Comparison of ENCODE assay signal across 9 mouse cellular contexts in genomic region chr14:100558378-100558777, GRCm38 (mm10).
A peak's percentile ranks its signal among the peaks of the same experiment; 100 is the strongest.
DNase-seq lines count a peak whose midpoint lies in the region; ATAC-seq and TF ChIP-seq lines count a peak whose summit lies in the region.
"Had no signal": no experiment of that assay in that cellular context is flagged by ENCODE, and none has a peak within 500 bp of the region (broad histone marks: within the 10 kb centered on the region; RNA-seq: fewer than 3 reads in every experiment).

No protein-coding gene starts in this region.

- H3K4me2 ChIP-seq in hindbrain, embryonic 12.5 days (replicated peaks): no peak overlapping the region
- H3K4me2 ChIP-seq in midbrain, embryonic 12.5 days (replicated peaks): no peak overlapping the region

- CTCF ChIA-PET in Patski (lab: Charles Lee): interaction anchor here (0.9 kb wide), 1 partner anchor 35 kb away, joined by 3 read pairs; no protein-coding TSS in a partner anchor

- H3K9me3 ChIP-seq in hindbrain, embryonic 12.5 days (replicated peaks): no peaks in the 10 kb centered on the region
- H3K9me3 ChIP-seq in midbrain, embryonic 12.5 days: no peaks in the 10 kb centered on the region

- no peak overlapping the region for H3K27ac ChIP-seq in hindbrain, embryonic 12.5 days
- no peak overlapping the region for H3K27ac ChIP-seq in midbrain, embryonic 12.5 days (replicated peaks)
- H3K27ac ChIP-seq: liver, embryonic 14.5 days had no signal

- peak; percentile 32 for DNase-seq in embryo, embryonic 10 days (ENCODE audit: low spot score)
- no peak for DNase-seq in embryo, embryonic 9.5 days (ENCODE audit: extremely low spot score)
- peak; percentile 17 for DNase-seq in Patski (ENCODE audit: low read depth, low spot score)
- DNase-seq in gastrocnemius, adult 18-20 months (ENCODE audit: low spot score): peak; percentile 60
- DNase-seq in natural killer cell, adult 2 months (ENCODE audit: low spot score in 2 of 2): no peak
- DNase-seq in urinary bladder, adult 2 months (ENCODE audit: low spot score): no peak

- no peaks in the 10 kb centered on the region for H3K36me3 ChIP-seq in hindbrain, embryonic 12.5 days
- H3K36me3 ChIP-seq in midbrain, embryonic 12.5 days: no peaks in the 10 kb centered on the region

- ATAC-seq in Patski: peak; percentile 35
- peak; percentile 78; the same call in 1 of the 2 replicates for ATAC-seq in hindbrain, embryonic 12.5 days (ENCODE audit: low FRiP score)
- peak; percentile 34; the same call in 1 of the 2 replicates for ATAC-seq in midbrain, embryonic 12.5 days (ENCODE audit: low FRiP score, low read depth)

- peaks cover 11% of the 10 kb centered on the region for H3K27me3 ChIP-seq in Patski
- no peaks in the 10 kb centered on the region for H3K27me3 ChIP-seq in hindbrain, embryonic 12.5 days
- no peaks in the 10 kb centered on the region for H3K27me3 ChIP-seq in midbrain, embryonic 12.5 days

- in situ Hi-C loops in Patski (cut with MboI; ENCODE audit: low pct_unique_long_range_greater_than_20kb): no loop called here

- 0 out of 2 replicates have a peak, but pooled peaks cover 4% of the 10 kb centered on the region for H3K4me1 ChIP-seq in hindbrain, embryonic 12.5 days
- peaks cover 6% of the 10 kb centered on the region for H3K4me1 ChIP-seq in midbrain, embryonic 12.5 days

- POLR2A ChIA-PET in Patski (lab: Charles Lee): no interaction called here

- no peak for TF ChIP-seq CTCF in Patski (IDR thresholded peaks at IDR 0.05)

- 11% methylated on average over 4 of the region's 4 CpGs for WGBS in hindbrain, embryonic 12.5 days
- WGBS in midbrain, embryonic 12.5 days: 25% methylated on average over 4 of the region's 4 CpGs

- no peak overlapping the region for H3K9ac ChIP-seq in hindbrain, embryonic 12.5 days
- no peak overlapping the region for H3K9ac ChIP-seq in midbrain, embryonic 12.5 days (replicated peaks)
- H3K9ac ChIP-seq: liver, embryonic 14.5 days had no signal

- no peak overlapping the region for H3K4me3 ChIP-seq in hindbrain, embryonic 12.5 days
- no peak overlapping the region for H3K4me3 ChIP-seq in midbrain, embryonic 12.5 days

Comparison
In these comparisons a context has a peak if more than half of its experiments do, and no peak if none do; other contexts are left out.
1. DNase-seq: peak in embryo, embryonic 10 days (single experiment), Patski (single experiment) and gastrocnemius, adult 18-20 months (single experiment); none in embryo, embryonic 9.5 days (single experiment), natural killer cell, adult 2 months (0 of 2) and urinary bladder, adult 2 months (single experiment).
2. Peak in every context shown above with its lines, with median percentiles within 50 percentile points of each other: ATAC-seq.